Mouse (Mus musculus): ENCODE results near the gene Gm42878. TPM values are rescaled to one million over a fixed set of nuclear protein-coding genes. Genes with fewer than 3 reads are reported as not detected.

Gene Gm42878
- polyA plus RNA-seq, 1 experiment = not detected

GRCm38 (mm10) chr5:121591417-121592063 lies 46.3 kb upstream of the Gm42878 start:
- TF ChIP-seq POLR2A (IDR thresholded peaks at IDR 0.05; ENCODE audit: control insufficient read depth, extremely low read depth, insufficient read depth, low read length, poor library complexity) (no peak), CTCF (IDR thresholded peaks at IDR 0.05; ENCODE audit: borderline replicate concordance, control insufficient read depth, extremely low read depth, insufficient read depth, low read length, poor library complexity) (no peak)
- no peak for DNase-seq
- WGBS = 74% methylated on average over 11 of the region's 11 CpGs
- H3K27ac ChIP-seq (ENCODE audit: control insufficient read depth, insufficient read depth, low read length) = no peak overlapping the region
- H3K4me3 ChIP-seq (ENCODE audit: control insufficient read depth, insufficient read depth, low read length) = no peak overlapping the region
- peaks cover 22% of the 10 kb centered on the region for H3K4me1 ChIP-seq (replicated peaks; ENCODE audit: control insufficient read depth, insufficient read depth, low read length)
- H3K36me3 ChIP-seq (ENCODE audit: control insufficient read depth, insufficient read depth, low read length) = no peaks in the 10 kb centered on the region
- H3K27me3 ChIP-seq (ENCODE audit: control insufficient read depth, insufficient read depth, low read length) = no peaks in the 10 kb centered on the region

- Histone ChIP-seq H3K27me3 (ENCODE audit: control insufficient read depth, insufficient read depth, low read length) (no peaks in the 10 kb centered on the region), H3K4me3 (ENCODE audit: control insufficient read depth, insufficient read depth, low read length) (no peak overlapping the region), H3K36me3 (ENCODE audit: control insufficient read depth, insufficient read depth, low read length) (no peaks in the 10 kb centered on the region), H3K4me1 (replicated peaks; ENCODE audit: control insufficient read depth, insufficient read depth, low read length) (peaks cover 32% of the 10 kb centered on the region), H3K27ac (ENCODE audit: control insufficient read depth, insufficient read depth, low read length) (no peak overlapping the region)
- 90% methylated on average over 6 of the region's 6 CpGs for WGBS
- TF ChIP-seq CTCF (IDR thresholded peaks at IDR 0.05; ENCODE audit: borderline replicate concordance, control insufficient read depth, extremely low read depth, insufficient read depth, low read length, poor library complexity) (no peak), POLR2A (IDR thresholded peaks at IDR 0.05; ENCODE audit: control insufficient read depth, extremely low read depth, insufficient read depth, low read length, poor library complexity) (no peak)
- DNase-seq = no peak
Observed at GRCm38 (mm10) chr5:121589928-121590327, 44.6 kb upstream of the Gm42878 start.

GRCm38 (mm10) chr5:121586400-121587039 lies 41.2 kb upstream of the Gm42878 start:
- Histone ChIP-seq H3K4me3 (ENCODE audit: control insufficient read depth, insufficient read depth, low read length) (peak overlapping the region; percentile 17), H3K27me3 (ENCODE audit: control insufficient read depth, insufficient read depth, low read length) (no peaks in the 10 kb centered on the region), H3K4me1 (replicated peaks; ENCODE audit: control insufficient read depth, insufficient read depth, low read length) (peaks cover 25% of the 10 kb centered on the region), H3K27ac (ENCODE audit: control insufficient read depth, insufficient read depth, low read length) (peak overlapping the region; percentile 73; the same call in 1 of the 2 replicates), H3K36me3 (ENCODE audit: control insufficient read depth, insufficient read depth, low read length) (no peaks in the 10 kb centered on the region)
- no peak for TF ChIP-seq POLR2A (IDR thresholded peaks at IDR 0.05; ENCODE audit: control insufficient read depth, extremely low read depth, insufficient read depth, low read length, poor library complexity)
- TF ChIP-seq CTCF (IDR thresholded peaks at IDR 0.05; ENCODE audit: borderline replicate concordance, control insufficient read depth, extremely low read depth, insufficient read depth, low read length, poor library complexity) = no peak
- DNase-seq = peak; percentile 21
- 7% methylated on average over 6 of the region's 6 CpGs for WGBS

DNA sequence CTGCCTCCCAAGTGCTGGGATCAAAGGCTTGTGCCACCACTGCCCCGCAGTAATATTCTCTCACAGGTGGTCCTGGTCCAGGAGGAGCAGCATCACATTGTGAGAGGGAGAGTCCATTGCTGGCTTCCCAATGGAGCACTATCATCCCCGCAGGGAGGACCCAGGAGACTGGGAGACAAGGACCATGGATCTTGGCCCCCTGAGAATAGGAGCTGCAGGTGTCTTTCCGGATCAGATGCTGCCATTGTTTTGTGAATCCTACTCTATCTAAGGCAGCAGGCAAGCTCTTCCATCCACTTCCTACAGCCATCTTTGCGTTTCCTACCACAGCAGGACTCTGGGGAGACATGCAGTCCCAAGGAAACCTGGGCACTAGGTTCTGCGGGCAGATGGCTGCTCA lies 40.4 kb upstream of the Gm42878 start:
- no peaks in the 10 kb centered on the region for H3K36me3 ChIP-seq (ENCODE audit: control insufficient read depth, insufficient read depth, low read length)
- 94% methylated on average over 5 of the region's 5 CpGs for WGBS
- DNase-seq = no peak
- H3K4me3 ChIP-seq (ENCODE audit: control insufficient read depth, insufficient read depth, low read length) = no peak overlapping the region
- peaks cover 25% of the 10 kb centered on the region for H3K4me1 ChIP-seq (replicated peaks; ENCODE audit: control insufficient read depth, insufficient read depth, low read length)
- H3K27ac ChIP-seq (ENCODE audit: control insufficient read depth, insufficient read depth, low read length) = peak overlapping the region; percentile 73; the same call in 1 of the 2 replicates
- no peaks in the 10 kb centered on the region for H3K27me3 ChIP-seq (ENCODE audit: control insufficient read depth, insufficient read depth, low read length)
- TF ChIP-seq POLR2A (IDR thresholded peaks at IDR 0.05; ENCODE audit: control insufficient read depth, extremely low read depth, insufficient read depth, low read length, poor library complexity) (no peak), CTCF (IDR thresholded peaks at IDR 0.05; ENCODE audit: borderline replicate concordance, control insufficient read depth, extremely low read depth, insufficient read depth, low read length, poor library complexity) (no peak)

- no peak overlapping the region for H3K27ac ChIP-seq (ENCODE audit: control insufficient read depth, insufficient read depth, low read length)
- no peaks in the 10 kb centered on the region for H3K36me3 ChIP-seq (ENCODE audit: control insufficient read depth, insufficient read depth, low read length)
- TF ChIP-seq POLR2A (IDR thresholded peaks at IDR 0.05; ENCODE audit: control insufficient read depth, extremely low read depth, insufficient read depth, low read length, poor library complexity) (no peak), CTCF (IDR thresholded peaks at IDR 0.05; ENCODE audit: borderline replicate concordance, control insufficient read depth, extremely low read depth, insufficient read depth, low read length, poor library complexity) (no peak)
- no peak for DNase-seq
- H3K4me1 ChIP-seq (replicated peaks; ENCODE audit: control insufficient read depth, insufficient read depth, low read length) = peaks cover 25% of the 10 kb centered on the region
- 91% methylated on average over 10 of the region's 10 CpGs for WGBS
- no peak overlapping the region for H3K4me3 ChIP-seq (ENCODE audit: control insufficient read depth, insufficient read depth, low read length)
- no peaks in the 10 kb centered on the region for H3K27me3 ChIP-seq (ENCODE audit: control insufficient read depth, insufficient read depth, low read length)
Observed at GRCm38 (mm10) chr5:121585005-121585404, 39.7 kb upstream of the Gm42878 start.

DNA sequence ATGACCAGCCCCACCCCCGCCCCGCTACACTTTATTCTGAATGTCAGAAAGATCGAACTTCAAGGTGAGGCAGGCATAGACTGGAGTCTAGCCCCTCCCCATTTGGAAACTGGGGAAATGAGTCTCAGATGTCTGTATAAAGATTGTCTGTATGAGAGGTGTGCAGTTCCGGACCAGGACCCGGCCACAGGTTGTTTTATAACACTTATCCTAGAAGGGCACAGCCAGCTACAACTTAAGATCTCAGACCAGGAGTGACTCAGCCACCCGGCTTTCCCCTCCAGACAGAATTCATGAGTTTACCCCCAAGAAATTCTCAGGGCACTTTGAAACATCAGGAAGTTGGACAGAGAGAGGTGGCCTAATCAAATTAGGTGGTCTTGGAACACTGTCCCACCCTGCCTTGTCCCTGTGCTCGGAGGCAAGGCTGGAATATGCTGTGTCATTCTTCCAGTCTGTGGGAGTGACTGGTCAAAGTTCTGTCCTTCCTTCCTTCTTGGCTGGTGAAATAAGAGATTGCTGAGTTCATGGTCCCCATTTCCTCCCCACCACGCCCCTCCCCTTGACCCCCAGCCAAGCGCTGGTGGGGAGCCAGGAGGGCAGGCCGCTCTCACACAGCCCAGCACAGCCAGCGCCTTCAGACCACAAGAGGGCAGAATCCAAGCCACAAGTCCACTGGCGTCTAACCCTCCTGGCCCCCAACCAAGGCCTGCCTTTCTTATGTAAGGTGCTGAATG lies 38.7 kb upstream of the Gm42878 start:
- Histone ChIP-seq H3K27me3 (ENCODE audit: control insufficient read depth, insufficient read depth, low read length) (no peaks in the 10 kb centered on the region), H3K27ac (ENCODE audit: control insufficient read depth, insufficient read depth, low read length) (no peak overlapping the region), H3K36me3 (ENCODE audit: control insufficient read depth, insufficient read depth, low read length) (no peaks in the 10 kb centered on the region), H3K4me3 (ENCODE audit: control insufficient read depth, insufficient read depth, low read length) (no peak overlapping the region), H3K4me1 (replicated peaks; ENCODE audit: control insufficient read depth, insufficient read depth, low read length) (peaks cover 25% of the 10 kb centered on the region)
- WGBS = 44% methylated on average over 12 of the region's 12 CpGs
- peak; percentile 21 for DNase-seq
- TF ChIP-seq CTCF (IDR thresholded peaks at IDR 0.05; ENCODE audit: borderline replicate concordance, control insufficient read depth, extremely low read depth, insufficient read depth, low read length, poor library complexity) (0 out of 2 replicates have a peak, but pooled peaks have one; percentile 28), POLR2A (IDR thresholded peaks at IDR 0.05; ENCODE audit: control insufficient read depth, extremely low read depth, insufficient read depth, low read length, poor library complexity) (no peak)
